Mouse (Mus musculus) liver, embryonic 14.5 days (tissue): ENCODE data around the gene Olfr90. TPM values are rescaled to one million over a fixed set of nuclear protein-coding genes. Genes with fewer than 3 reads are reported as not detected.

ENCODE experiments used
- ATAC-seq: fragments of 200-750 bp; cut with Nextera tagmentation; 2 replicates; pipeline ENCODE4 v1.8.0; 2017; ENCODE audit warnings: moderate number of reproducible peaks, mild to moderate bottlenecking, moderate library complexity; ENCODE audit not compliant: insufficient read depth
- DNase-seq, 3 experiments: peaks; one replicate each; pipeline ENCODE4 v3.0.0-alpha.2; 2012 to 2013; ENCODE audit warnings: low read depth in 3 of 3, low spot score in 3 of 3
- H3K27ac ChIP-seq: fragments of 300-500 bp; sonication (generic); 2 replicates; pipeline ENCODE4 v1.5.1; 2014; ENCODE audit warnings: moderate library complexity, mild to moderate bottlenecking, control low read depth, inconsistent platforms
- H3K27me3 ChIP-seq: fragments of 300-500 bp; sonication (generic); 2 replicates; pipeline ENCODE4 v1.6.1; 2014; ENCODE audit warnings: mild to moderate bottlenecking, low read length, moderate library complexity; ENCODE audit not compliant: control insufficient read depth, insufficient read depth
- H3K36me3 ChIP-seq: fragments of 300-500 bp; sonication (generic); replicated peaks from 2 replicates; pipeline ENCODE4 v1.6.1; 2014; ENCODE audit warnings: low read depth; ENCODE audit not compliant: control insufficient read depth, insufficient read depth
- H3K4me1 ChIP-seq, 2 experiments: fragments of 200-500 bp in 1 of 2; fragments of 300-500 bp in 1 of 2; sonication (generic) in 1 of 2; replicated peaks; 2 replicates each; pipeline ENCODE4 v1.6.1; 2012 to 2014; ENCODE audit warnings: antibody characterized with exemption in 1 of 2, inconsistent platforms in 1 of 2, low read length in 1 of 2; ENCODE audit not compliant: control insufficient read depth in 2 of 2, insufficient read depth in 2 of 2
- H3K4me2 ChIP-seq: fragments of 300-500 bp; sonication (generic); 2 replicates; pipeline ENCODE4 v1.6.1; 2014; ENCODE audit warnings: low read depth, mild to moderate bottlenecking, control low read depth, moderate library complexity
- H3K4me3 ChIP-seq, 2 experiments: fragments of 200-500 bp in 1 of 2; fragments of 300-500 bp in 1 of 2; sonication (generic) in 1 of 2; 2 replicates each; pipeline ENCODE4 v1.5.1; 2012 to 2014; ENCODE audit warnings: low read depth in 2 of 2, low read length in 2 of 2, mild to moderate bottlenecking in 2 of 2, control low read depth in 1 of 2, inconsistent platforms in 1 of 2, moderate library complexity in 1 of 2; ENCODE audit not compliant: insufficient read depth in 1 of 2
- H3K9ac ChIP-seq: fragments of 300-500 bp; sonication (generic); replicated peaks from 2 replicates; pipeline ENCODE4 v1.6.1; 2014; ENCODE audit warnings: mild to moderate bottlenecking, control low read depth, moderate library complexity
- H3K9me3 ChIP-seq: fragments of 300-500 bp; sonication (generic); 2 replicates; pipeline ENCODE4 v1.6.1; 2016; ENCODE audit warnings: low read length, mixed read lengths; ENCODE audit not compliant: control insufficient read depth
- CTCF ChIP-seq: IDR thresholded peaks from 2 replicates; pipeline ENCODE4 v1.5.1; 2016; ENCODE audit warnings: antibody characterized with exemption, low read depth, control low read depth
- EP300 ChIP-seq: IDR thresholded peaks from 2 replicates; pipeline ENCODE4 v1.6.1; 2016; ENCODE audit warnings: antibody characterized with exemption, low read depth
- WGBS: fragments of 180-500 bp; shearing (Covaris S2); extraction: QIAGEN DNeasy Blood & Tissue Kit; methylation state at CpG from one replicate; pipeline ENCODE4 v1.1.7; 2014; ENCODE audit not compliant: insufficient replicate concordance; 5-methylcytosine and 5-hydroxymethylcytosine counted together
- polyA plus RNA-seq, 2 experiments: library from polyadenylated mRNA; depleted of rRNA in 1 of 2; stranded (reverse) in 1 of 2; unstranded in 1 of 2; fragments of >200 nt; fragmentation: Nextera tagmentation in 1 of 2; extraction: Ambion mirVana in 1 of 2; gene quantifications; 2 replicates each; pipeline versions ENCODE4 v1.2.1 to v1.2.3; 2012 to 2014

Gene Olfr90
- polyA plus RNA-seq, 2 experiments, result not detected

- no peak overlapping the region for H3K9ac ChIP-seq
- no peak overlapping the region for H3K27ac ChIP-seq
- 55% methylated on average over 10 of the region's 10 CpGs for WGBS
- H3K4me2 ChIP-seq, result no peak overlapping the region
- no peak overlapping the region for H3K4me3 ChIP-seq
- no peaks in the 10 kb centered on the region for H3K27me3 ChIP-seq
- no peaks in the 10 kb centered on the region for H3K4me1 ChIP-seq
- ATAC-seq (no peak), DNase-seq (no peak)
- no peaks in the 10 kb centered on the region for H3K36me3 ChIP-seq
- no peaks in the 10 kb centered on the region for H3K9me3 ChIP-seq
- TF ChIP-seq EP300 (no peak), CTCF (no peak)
Measured at GRCm38 (mm10) chr17:37085545-37085944, 2.8 kb downstream of the Olfr90 start.

GRCm38 (mm10) chr17:37084632-37085031 is 3.7 kb downstream of the Olfr90 start:
- H3K4me1 ChIP-seq, result no peaks in the 10 kb centered on the region
- TF ChIP-seq EP300 (no peak), CTCF (peak; percentile 9; the same call in 1 of the 2 replicates)
- no peaks in the 10 kb centered on the region for H3K36me3 ChIP-seq
- no peaks in the 10 kb centered on the region for H3K9me3 ChIP-seq
- no peaks in the 10 kb centered on the region for H3K27me3 ChIP-seq
- DNase-seq (no peak), ATAC-seq (no peak)
- no peak overlapping the region for H3K27ac ChIP-seq
- H3K4me3 ChIP-seq, result no peak overlapping the region
- H3K9ac ChIP-seq, result no peak overlapping the region
- 42% methylated on average over 5 of the region's 5 CpGs for WGBS
- no peak overlapping the region for H3K4me2 ChIP-seq

- Histone ChIP-seq H3K9me3 (no peaks in the 10 kb centered on the region), H3K27me3 (no peaks in the 10 kb centered on the region), H3K9ac (no peak overlapping the region), H3K4me3 (no peak overlapping the region), H3K27ac (no peak overlapping the region), H3K4me1 (no peaks in the 10 kb centered on the region), H3K4me2 (no peak overlapping the region), H3K36me3 (no peaks in the 10 kb centered on the region)
- ATAC-seq (no peak), DNase-seq (peak; percentile 7 to 30 (median 17))
- TF ChIP-seq CTCF (peak; percentile 80), EP300 (no peak)
- WGBS, result 7% methylated on average over 8 of the region's 8 CpGs
Measured at GRCm38 (mm10) chr17:37083327-37083726, 5.0 kb downstream of the Olfr90 start.

- H3K27ac ChIP-seq, result no peak overlapping the region
- no peaks in the 10 kb centered on the region for H3K9me3 ChIP-seq
- H3K4me1 ChIP-seq, result no peaks in the 10 kb centered on the region
- no peaks in the 10 kb centered on the region for H3K27me3 ChIP-seq
- no peak for ATAC-seq
- no peak overlapping the region for H3K4me2 ChIP-seq
- 63% methylated on average over 4 of the region's 4 CpGs for WGBS
- H3K9ac ChIP-seq, result no peak overlapping the region
- no peaks in the 10 kb centered on the region for H3K36me3 ChIP-seq
- DNase-seq, result no peak
- no peak overlapping the region for H3K4me3 ChIP-seq
- TF ChIP-seq CTCF, result no peak
- TF ChIP-seq EP300, result no peak
Measured at GRCm38 (mm10) chr17:37081659-37082058, 6.6 kb downstream of the Olfr90 start.

GRCm38 (mm10) chr17:37080119-37080518 is 8.2 kb downstream of the Olfr90 start:
- DNase-seq, result no peak
- Histone ChIP-seq H3K4me1 (no peaks in the 10 kb centered on the region), H3K27ac (no peak overlapping the region), H3K9ac (no peak overlapping the region), H3K4me2 (no peak overlapping the region), H3K4me3 (no peak overlapping the region), H3K9me3 (no peaks in the 10 kb centered on the region), H3K27me3 (no peaks in the 10 kb centered on the region), H3K36me3 (no peaks in the 10 kb centered on the region)
- no peak for ATAC-seq
- WGBS, result 26% methylated on average over 5 of the region's 5 CpGs
- TF ChIP-seq EP300 (no peak), CTCF (no peak)

GRCm38 (mm10) chr17:37078990-37079389 is 9.3 kb downstream of the Olfr90 start:
- TF ChIP-seq EP300 (no peak), CTCF (no peak)
- Histone ChIP-seq H3K4me2 (no peak overlapping the region), H3K4me1 (no peaks in the 10 kb centered on the region), H3K27ac (no peak overlapping the region), H3K4me3 (no peak overlapping the region), H3K27me3 (no peaks in the 10 kb centered on the region), H3K36me3 (no peaks in the 10 kb centered on the region), H3K9me3 (no peaks in the 10 kb centered on the region), H3K9ac (no peak overlapping the region)
- WGBS, result 39% methylated on average over 2 of the region's 2 CpGs
- DNase-seq (no peak), ATAC-seq (no peak)
